Mouse (Mus musculus): ENCODE measurements around the gene Nprl3. TPM values are rescaled to one million over a fixed set of nuclear protein-coding genes. Genes with fewer than 3 reads are reported as not detected.

The Nprl3 gene
- polyA plus RNA-seq, 1 experiment from 2014 or later, result 47.8 TPM

Other genes with a start within 250 kb of the Nprl3 start
- gene Il9r, start 67.4 kb downstream of the Nprl3 start, polyA plus RNA-seq (2016; fragmentation: Nextera tagmentation; extraction: Ambion mirVana), result 0.21 TPM in 1 of 2 replicates, not detected in the other
- gene Snrnp25, start 62.3 kb downstream of the Nprl3 start, polyA plus RNA-seq (2016; fragmentation: Nextera tagmentation; extraction: Ambion mirVana), result 81.9 and 83.3 TPM in 2 replicates
- gene Rhbdf1, start 45.4 kb downstream of the Nprl3 start, polyA plus RNA-seq (2016; fragmentation: Nextera tagmentation; extraction: Ambion mirVana), result 39.8 and 42.0 TPM in 2 replicates
- 42.4 and 44.6 TPM in 2 replicates for gene Mpg, start 41.2 kb downstream of the Nprl3 start, polyA plus RNA-seq (2016; fragmentation: Nextera tagmentation; extraction: Ambion mirVana)
- 1,526 and 1,620 TPM in 2 replicates for gene Hba-x, start 8.7 kb upstream of the Nprl3 start, polyA plus RNA-seq (2016; fragmentation: Nextera tagmentation; extraction: Ambion mirVana)
- 3,017 and 3,206 TPM in 2 replicates for gene Hba-a1, start 15.8 kb upstream of the Nprl3 start, polyA plus RNA-seq (2016; fragmentation: Nextera tagmentation; extraction: Ambion mirVana)
- 3.5 and 3.9 TPM in 2 replicates for gene Hbq1b, start 19.3 kb upstream of the Nprl3 start, polyA plus RNA-seq (2016; fragmentation: Nextera tagmentation; extraction: Ambion mirVana)
- 6,550 and 6,738 TPM in 2 replicates for gene Hba-a2, start 28.8 kb upstream of the Nprl3 start, polyA plus RNA-seq (2016; fragmentation: Nextera tagmentation; extraction: Ambion mirVana)
- gene Hbq1a, start 32.4 kb upstream of the Nprl3 start, polyA plus RNA-seq (2016; fragmentation: Nextera tagmentation; extraction: Ambion mirVana), result 0.90 TPM in 1 of 2 replicates, not detected in the other
- gene Sh3pxd2b, start 80.1 kb upstream of the Nprl3 start, polyA plus RNA-seq (2016; fragmentation: Nextera tagmentation; extraction: Ambion mirVana), result 27.7 and 29.4 TPM in 2 replicates
- 88.8 and 94.4 TPM in 2 replicates for gene Ubtd2, start 187.7 kb upstream of the Nprl3 start, polyA plus RNA-seq (2016; fragmentation: Nextera tagmentation; extraction: Ambion mirVana)

Measured in limb, embryonic 12.5 days (tissue).